Mouse (Mus musculus) urinary bladder, postnatal 4 days (tissue): ENCODE results near the gene Gadd45a.

Experiments used
- DNase-seq, 2 experiments: peaks; one replicate each; pipeline ENCODE4 v3.0.0; 2021 to 2022; ENCODE audit warnings: low spot score in 2 of 2

Gene Gadd45a

DNA sequence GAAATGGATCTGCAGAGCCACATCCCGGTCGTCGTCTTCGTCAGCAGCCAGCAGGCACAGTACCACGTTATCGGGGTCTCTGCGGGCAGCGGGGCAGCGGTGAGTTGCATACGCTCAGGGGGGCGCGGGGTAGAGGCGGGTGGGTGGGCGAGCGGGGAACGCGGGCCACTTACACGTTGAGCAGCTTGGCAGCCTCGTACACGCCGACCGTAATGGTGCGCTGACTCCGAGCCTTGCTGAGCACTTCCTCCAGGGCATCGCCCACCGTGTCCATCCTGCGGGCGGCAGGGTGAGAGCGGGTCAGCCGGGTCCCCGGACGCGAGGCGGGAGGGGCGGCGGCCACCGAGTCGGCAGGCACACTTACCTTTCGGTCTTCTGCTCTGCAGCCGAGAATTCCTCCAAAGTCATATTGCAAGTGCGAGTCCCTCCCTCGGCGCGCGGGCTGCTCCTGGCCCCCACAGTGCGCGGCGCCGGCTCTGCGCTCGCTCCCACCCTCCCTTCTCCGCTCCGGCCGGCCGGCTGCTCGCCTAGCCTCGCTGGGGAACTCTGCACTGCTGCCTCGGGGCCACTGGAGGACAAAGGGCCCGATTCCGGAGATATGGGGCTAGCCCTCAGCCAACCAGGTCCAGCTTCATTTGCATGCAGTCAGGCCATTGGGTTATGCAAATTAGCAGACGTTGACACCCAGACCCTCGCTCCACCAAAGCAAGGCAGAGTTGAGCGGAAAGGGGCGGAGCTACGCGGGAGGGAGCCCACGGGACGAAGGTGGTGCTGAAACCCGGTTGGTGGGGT is at the start of gene Gadd45a:
TSS of gene Gadd45a (minus strand) at position 621 of the 792 bp plus-strand sequence.
- peak; percentile 92 to 94 for DNase-seq

DNA sequence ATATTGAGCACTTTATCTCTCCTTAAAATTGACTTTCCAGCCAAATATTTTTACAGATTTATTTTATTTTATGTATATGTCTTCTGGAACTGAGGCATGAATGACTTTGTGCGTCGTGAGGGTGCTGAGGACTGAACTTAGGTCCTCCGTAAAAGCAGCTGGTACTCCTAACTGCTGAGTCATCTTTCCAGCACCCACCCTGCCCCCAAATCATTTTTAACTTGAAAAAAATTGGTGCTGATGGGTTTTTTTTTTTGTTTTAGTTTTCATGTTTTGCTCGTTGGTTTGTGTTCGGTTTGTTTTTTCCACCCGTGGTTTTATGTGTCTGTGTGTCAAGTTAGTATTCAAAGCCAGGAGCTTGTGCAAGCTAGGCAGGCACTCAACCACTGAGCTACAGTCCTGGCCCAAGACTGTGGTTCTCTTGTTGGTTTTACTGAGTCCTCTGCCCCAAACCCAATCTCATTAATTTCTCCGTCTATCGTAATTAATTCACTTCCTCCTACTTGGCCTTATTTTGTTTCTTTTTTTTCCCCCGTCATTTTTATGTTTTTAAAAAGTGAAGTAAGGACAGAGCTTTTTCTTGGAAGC is 48.7 kb upstream of the Gadd45a start:
- DNase-seq, result no peak

DNA sequence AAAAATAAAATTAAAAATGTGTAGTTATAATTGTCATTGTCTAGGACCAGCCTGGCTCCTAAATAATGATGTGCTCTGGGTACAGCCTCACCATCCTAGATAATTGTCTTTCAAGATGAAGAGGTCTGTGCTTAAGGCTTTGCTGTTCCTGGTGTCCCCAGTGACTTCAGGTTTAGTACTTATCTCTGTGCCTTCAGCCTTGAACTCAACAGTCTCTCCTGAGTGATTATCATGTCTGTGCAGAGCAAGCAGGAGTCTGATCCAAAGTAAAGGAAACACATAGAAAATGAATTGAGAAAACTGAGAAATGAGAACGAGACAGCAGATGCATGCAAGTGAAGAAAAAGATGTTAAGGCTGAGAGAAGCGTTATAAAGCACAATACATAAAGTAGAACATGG is 47.2 kb upstream of the Gadd45a start:
- no peak for DNase-seq

DNA sequence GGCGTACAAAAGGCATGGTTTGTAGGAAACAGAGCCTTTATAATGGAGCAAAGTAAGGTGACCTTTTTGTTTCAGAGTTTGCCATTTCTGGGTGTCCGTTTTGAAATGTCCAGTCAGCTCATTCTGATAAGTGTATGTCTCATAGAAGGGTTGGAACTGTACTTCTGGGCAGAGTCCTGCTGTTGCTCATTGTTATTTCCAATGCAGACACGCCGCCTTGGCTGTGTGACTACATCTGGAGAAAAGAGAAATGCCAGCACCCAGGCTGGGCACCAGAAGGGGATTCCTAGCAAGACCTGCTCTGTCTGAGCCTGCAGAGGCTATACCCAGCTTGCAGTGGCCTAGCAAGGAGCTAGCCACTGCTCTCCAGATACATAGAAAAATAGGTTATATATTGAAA is 43.9 kb upstream of the Gadd45a start:
- no peak for DNase-seq

DNA sequence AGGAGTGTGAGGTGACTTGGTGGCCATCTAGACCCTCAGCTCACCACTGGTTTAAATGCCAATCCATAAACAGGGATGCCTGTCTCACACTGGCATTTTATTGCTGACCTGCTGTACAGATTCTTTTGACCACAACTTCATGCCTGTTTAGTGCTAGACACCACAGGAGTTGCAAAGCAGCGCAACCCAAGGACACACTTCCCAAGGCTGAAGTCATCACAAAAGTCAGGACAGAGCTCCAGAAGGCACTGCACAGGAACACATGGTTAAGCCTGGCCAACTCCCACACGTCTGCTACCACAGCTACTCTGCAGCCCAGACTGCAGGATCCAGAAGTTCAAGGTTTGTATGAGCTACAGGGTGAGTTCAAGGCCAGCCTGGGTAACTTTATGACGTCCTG is 40.8 kb upstream of the Gadd45a start:
- DNase-seq, result no peak

DNA sequence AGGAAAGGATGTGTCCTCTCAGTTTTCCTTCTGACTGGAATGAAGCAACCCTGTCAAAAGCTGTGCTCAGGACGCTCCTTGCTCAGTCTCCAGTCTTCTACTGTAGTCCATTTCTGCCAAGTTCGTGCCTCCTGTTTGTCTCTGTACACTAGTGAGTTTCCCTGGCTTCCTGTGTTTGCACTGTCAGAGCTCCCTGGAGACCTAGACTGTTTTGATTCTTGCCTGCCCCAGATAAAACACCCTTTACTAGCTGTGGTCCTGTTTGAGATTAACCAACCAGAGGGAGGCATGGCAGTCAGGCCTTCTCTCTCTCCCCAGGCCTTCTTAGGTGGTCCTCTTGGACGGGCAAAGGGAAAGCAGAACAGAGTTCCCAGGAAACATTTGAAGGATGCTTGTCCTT is 40.2 kb upstream of the Gadd45a start:
- DNase-seq, result no peak

DNA sequence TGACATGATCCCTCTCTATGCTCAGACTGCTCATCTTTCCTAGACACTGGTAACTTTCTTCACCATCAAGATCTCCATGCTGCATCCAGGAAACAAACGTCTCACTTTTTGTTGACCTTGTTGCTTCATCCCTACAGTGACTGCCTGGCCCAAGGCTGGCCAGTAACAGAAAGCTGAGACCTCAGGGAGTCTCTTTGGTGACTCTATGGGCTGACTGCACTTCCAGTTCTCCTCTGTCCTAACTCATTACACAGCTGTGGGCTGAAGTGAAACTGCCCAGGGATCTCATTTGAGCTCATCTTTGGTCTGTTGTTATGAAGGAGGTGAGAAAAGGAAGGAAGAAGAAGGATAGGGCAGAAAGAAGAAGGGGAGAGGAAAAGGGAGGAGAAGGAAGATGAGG is 39.1 kb upstream of the Gadd45a start:
- DNase-seq, result no peak

DNA sequence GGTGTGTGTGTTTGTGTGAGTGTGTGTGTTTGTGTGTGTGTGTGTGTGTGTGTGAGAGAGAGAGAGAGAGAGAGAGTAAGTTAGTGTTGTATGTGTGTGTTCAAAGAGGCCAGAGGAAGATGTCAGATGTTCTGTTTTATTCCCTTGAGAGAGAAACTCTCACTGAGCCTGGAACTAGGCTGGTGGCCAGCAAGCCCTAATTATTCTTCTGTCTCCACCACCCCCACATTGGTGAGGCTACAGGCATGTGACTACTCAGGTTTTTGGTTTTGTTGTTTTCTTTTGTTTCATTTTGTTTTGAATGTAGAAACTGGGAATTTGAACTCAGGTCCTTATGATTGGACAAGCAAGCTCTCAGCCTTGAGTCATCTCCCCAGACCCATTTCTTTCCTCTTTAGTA is 37.6 kb upstream of the Gadd45a start:
- no peak for DNase-seq

DNA sequence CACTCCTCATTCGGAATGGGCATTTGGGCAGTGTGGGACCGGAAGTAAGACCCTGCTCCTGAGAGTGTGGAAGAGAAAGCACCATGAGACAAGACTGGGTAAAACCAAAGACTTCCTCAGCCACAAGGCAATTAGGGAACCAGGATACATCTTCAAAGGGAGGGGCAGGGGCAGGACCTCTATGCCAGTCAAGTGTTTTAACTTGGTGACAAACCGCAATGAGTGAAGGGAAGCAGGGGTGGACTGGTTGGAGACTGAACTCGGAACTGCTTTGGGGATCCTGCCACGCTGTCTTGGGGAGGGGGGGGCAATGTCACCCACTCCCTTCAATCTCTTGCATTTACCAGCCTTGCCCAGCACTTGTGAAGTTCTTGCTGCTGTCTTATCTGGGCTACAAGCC is 36.7 kb upstream of the Gadd45a start:
- no peak for DNase-seq

DNA sequence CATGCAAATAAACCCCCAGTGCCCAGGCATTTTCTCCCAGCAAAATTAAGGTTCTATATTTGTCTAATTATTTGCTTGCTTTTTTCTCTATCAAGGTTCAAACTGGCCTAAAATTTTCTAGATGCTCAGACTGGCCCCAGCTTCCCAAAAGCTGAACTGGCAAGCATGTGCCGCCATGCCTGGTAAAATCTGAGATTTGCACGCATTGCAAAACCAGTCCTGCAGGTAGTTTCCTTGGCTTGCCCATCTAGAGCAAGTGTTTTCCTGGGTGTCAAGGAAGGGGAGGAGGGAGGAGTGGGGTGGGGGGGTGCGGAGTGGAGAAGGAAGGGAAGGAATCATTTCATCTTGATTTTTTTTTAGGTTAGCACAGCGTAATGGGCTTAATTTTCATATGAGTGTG is 36.2 kb upstream of the Gadd45a start:
- no peak for DNase-seq

DNA sequence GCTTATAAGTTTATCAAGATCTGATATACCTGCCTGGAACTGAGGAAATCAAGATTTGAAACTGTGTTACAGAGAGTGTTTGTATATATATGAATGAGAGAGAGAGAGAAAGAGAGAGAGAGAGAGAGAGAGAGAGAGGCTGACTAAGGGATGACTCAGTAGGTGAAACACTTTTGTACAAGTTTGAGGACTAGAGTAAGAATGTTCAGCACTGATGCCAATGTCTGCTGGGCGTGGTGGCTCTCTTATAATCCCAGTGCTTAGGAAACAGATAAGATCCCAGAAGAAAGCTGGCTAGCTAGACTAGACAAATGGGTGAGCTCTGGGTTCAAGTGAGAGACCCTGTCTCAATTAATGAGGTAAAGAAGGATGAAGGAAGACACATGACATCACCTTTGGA is 34.4 kb upstream of the Gadd45a start:
- no peak for DNase-seq

DNA sequence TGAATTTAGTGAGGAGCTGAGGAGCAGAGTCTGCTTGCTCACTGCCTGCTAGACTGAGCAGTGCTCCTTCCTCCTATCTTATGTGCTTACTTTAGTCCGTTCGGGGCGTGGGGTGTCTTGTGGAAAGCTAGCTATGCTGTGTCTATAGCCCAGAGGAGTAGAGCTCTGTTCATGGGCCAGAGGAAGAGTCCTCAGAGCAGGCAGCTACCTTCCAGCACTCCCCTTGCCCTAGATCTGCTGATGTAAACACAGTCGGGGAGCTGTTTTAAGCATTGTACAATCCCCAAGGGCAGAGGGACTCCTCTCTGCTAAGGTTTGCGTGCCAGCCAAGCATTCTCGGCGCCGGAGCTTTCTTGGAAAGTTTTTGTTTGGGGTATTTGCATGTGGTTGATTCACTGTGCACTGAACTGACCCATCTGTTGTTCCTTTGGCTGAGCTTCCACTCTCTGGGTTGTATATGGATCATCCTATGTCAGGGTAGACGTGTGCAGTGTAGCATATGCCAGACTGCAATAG is 32.6 kb upstream of the Gadd45a start:
- DNase-seq, result no peak

DNA sequence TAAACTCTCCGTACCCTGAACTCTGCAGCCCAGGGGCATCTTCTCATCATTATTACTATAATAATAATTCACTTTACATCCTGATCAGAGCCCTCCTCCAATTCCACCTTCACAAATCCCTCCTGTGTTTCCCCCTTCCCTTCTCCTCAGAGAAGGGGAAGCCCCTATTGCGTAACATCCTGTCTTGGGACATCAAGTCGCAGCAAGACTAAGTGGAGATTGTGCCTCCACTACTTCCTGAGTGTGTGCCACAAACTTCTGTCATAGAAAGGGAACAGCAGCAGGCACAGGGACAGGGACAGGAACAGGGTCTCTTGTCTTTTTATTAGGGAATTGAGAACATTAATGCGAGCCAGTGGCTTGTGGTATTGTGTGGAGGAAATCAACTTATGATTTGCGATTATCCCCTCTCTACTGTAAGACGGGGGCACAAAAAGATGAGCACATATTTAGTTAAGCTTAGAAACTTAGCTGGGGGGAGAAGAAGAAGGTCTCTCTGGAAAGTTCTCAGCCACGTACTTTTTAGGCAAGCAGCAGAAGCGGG is 32.0 kb upstream of the Gadd45a start:
- DNase-seq, result no peak

DNA sequence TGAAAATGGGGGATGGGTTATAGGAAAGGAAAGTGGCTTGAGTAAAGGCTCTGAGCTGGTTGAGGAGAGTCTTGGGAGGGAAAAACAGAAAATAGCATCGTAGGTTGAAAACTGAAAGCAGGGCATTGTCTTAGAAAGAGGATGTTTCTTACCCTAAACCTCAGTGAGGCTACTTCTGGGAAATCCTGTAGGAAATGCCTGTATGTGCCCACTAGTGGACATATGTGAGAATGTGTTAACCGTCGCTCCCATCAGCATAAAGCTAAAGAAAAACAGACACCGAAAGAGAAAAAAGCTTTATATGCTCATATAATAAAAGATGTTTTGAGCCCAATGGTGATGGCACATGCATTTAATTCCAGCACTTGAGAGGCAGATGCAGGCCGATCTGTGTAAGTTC is 22.8 kb upstream of the Gadd45a start:
- no peak for DNase-seq

DNA sequence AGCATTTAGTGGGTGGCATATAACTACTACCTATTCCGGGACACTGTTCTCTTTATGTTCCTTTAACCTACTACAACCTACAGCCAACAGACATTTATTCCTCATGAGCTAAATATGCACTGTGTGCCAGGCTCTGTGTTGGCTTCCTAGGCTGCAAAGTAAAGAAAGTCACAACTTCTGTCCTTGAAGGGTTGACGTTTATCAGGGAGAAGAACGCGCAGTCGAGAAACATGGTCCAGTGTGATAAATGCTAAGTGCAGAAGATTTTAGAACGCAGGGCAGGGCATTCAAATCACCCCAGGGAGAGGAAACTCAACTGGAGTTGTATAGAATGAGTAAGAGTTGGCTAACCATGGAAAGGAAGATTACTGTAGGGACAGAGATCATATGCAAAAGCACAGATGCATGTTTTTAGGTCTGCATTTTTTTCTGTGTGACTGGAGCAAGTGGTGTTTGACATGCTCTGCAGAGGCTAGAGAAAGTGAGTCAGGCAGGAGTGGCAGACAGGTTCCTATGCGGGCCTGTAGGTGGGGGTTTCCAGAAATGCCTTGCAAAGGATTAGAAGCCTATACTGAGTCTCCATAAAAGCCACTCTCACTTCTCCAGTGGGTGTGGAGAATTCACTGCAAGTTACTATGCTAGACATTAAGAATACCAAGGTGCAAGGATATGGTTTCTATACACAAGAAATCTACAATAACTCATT is 20.9 kb upstream of the Gadd45a start:
- no peak for DNase-seq

DNA sequence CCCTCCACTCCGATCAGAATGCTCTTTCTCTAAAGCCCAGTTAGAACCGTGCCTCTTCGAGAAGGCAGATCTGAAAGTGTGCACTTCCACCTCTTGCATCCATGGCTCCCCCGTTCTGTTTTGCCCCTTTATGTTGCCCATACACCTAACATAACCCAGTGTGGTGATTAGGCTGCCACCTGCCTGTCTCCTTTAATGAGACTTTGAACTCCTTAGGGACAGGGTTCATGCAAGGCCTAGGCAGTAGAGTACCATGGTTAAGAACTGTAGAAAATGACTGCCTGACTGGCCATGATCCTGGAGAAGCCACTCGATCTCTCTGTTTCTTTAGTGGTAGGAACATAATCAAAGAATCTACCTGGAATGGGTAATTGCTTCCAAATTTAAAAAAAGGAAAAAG is 20.3 kb upstream of the Gadd45a start:
- no peak for DNase-seq

DNA sequence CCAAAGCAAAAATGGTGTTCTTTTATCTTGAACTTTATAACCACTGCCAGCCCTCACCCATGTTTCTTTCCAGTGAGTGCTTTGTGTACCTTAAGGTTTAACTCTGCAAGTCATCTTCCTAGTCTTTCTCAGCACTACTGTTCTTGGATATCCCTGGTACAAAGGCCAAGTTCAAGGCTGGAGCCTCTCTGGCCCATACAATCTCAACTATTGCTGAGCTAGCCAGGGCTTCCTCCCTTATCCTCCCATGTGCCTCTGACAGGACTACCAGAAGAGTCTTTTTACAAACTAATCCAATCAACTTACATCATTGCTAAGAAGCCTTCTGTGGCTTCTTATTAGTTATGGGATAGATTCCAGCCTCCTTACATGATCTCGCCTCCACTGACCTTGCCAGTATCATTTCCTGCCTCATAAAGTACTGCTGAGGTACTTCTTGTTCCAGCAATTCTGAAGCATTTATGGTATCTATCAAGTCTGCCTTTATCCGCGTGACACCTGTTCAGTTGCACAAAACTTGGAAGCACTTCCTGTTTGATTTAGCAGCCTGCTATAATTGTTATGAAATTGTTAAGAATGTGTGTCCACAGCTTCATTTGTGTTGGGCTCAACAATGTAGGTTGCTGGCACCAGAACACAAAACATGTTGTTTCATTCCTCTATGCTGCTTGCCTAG is 19.8 kb upstream of the Gadd45a start:
- no peak for DNase-seq

DNA sequence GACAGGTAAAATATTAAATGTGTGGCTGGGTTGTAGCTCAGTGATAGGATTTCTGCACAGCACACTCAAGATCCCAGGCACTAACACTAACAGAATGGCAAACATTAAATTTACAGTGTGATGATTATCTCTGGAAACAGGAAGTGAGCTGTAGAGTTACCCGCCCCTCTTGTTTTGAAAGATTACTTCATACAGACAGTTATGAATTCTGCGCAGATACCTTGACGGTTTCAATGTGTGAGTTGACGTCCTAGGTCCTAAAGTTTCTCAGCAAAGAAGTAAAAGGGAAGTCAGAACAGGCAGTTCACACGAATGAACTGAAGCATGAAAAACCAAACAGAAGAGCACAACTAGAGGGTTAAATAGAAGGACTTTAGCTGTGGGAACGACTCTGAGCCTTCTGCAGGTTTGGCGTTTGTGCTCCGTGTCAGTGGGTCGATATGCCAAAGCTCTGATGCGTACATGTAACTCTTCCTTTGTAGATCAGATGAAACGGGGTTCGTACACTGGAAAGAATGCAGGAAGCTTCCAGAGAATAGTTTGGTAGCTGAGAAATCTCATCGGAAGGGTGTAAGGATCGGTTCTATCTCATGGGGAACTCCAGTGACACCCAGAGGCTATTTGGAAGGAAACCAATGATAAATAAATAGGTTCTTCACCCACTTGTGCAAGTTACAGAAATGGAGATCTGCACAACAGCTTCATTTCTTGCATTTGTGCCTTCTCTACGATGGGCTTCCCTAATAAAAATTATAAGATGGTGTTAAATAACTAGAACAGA is 19.0 kb upstream of the Gadd45a start:
- DNase-seq, result no peak

DNA sequence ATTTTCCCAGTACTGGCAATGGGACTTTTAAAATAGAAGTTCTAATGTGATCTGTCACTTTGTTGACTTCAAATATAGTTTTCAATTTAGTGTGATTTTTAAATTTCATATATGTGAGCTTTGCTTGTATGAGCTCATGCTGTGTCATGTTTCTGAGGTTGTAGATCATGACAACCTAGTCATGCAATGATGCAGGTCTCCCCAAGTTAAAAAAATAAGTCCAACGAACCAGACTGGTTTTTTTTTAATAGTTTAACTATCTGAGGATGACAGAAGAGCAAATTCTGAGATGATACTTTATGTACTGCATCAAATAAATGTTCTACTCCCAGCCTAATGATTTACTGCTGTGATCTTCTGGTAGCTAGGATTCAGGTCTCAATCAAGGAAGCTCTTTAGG is 12.8 kb upstream of the Gadd45a start:
- DNase-seq, result no peak

DNA sequence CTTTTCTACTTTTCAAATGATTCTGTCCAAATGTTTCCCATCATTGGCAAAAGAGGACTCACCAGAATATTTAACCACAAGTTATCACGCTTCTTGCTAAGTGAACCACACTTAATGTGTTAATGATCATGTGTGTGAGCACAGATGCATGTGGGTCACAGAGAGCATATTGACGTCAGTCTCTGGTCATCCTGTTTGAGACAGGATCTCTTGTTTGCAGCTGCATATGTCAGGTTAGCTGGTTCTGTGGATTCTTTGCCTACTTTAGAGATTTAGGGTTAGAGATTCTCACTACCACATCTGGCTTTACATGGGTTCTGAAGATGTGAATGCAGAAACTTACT is 12.4 kb upstream of the Gadd45a start:
- DNase-seq, result no peak
